Mouse (Mus musculus) left cerebral cortex, adult 9 months (tissue): ENCODE measurements around the gene Cyp2b23.
"Not testable (repeated sequence)": the region's sequence is repeated elsewhere in the genome, so short reads cannot be mapped to it uniquely, and the experiment has no call there.

Experiments used
- DNase-seq, 2 experiments: peaks; one replicate each; pipeline ENCODE4 v3.0.0; 2022; ENCODE audit warnings: low spot score in 2 of 2

Cyp2b23 gene

DNA sequence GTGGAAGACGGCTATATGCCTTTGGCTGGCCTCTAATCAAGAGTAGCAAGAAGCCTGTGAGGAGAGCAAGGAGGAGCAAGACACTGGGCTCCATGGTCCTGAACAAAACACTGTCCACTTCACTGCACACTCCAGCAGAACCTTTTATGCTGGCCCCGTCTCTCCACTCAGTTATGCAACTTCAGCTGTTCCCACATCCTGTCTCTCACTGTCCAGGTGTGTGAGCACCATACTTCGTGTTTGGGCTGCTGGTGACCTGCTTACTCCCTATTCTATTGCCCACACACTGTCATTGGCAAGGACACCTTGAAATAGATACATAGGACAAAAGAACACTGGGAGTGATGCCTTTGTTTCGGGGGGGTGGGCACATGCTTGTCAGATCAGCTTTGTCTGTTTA lies at the start of gene Cyp2b23:
Cyp2b23 (minus strand) TSS at position 101 of the 400 bp plus-strand sequence.
- DNase-seq, result no peak

DNA sequence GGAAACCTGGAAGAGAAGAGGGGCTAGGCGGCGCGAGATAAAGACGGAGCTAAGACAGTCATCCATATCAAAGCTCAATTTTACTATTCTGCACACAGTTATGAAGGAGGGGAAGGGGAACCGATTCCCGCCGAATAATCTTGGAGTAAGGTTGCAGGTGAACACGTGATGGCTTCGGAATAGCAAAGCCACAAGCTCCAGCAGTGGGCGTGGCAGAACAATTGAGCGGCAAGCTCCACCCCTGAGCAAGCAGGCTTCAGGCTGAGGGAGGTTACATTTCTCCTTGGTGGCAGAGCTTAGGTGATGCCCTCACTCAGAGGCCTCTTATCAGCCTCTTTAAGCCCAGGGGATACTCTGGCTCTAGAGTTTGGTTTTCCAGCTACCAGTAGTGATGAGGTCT lies 24.8 kb upstream of the Cyp2b23 start:
- DNase-seq, result no peak

DNA sequence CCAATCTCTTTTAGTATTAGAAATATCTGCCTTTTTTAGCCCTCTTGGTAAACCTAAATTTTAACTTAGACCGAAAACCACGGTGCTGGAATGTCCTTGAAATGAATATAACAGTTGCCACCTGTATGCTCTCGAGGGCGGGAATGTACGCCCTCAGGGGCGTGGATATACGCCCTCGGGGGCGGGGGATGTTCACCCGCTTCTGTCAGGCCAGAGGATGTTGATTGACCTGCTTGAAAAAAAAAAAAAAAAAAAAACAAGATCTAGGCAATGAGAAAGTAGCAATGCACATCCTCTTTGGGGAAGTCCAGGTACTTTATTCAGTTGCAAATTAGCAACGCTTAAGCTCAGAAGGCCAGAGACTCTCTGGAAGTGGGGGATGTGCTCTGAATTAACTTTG lies 20.8 kb upstream of the Cyp2b23 start:
- no peak for DNase-seq

GRCm38 (mm10) chr7:26706191-26706590 lies 20.0 kb upstream of the Cyp2b23 start:
- not testable (repeated sequence) for DNase-seq

DNA sequence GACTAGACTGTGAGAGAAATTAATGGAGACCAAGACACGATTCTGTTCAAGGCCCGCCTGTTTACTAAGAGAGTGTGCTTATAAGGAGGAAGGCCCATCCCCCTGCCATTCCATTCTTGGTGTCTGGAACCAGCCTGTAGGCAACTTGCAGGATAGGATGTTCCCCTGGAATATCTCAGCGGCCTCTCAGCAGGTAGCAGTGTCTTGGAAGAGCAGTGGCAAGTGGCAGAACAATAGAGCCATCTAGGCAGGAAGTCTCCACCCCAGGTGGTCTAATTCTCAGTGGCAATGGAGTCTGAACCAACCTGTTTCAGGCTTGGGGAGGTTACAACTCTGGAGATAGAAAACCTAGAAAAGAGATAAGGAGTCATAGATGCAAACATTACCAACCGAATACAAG lies 13.9 kb upstream of the Cyp2b23 start:
- DNase-seq, result no peak

DNA sequence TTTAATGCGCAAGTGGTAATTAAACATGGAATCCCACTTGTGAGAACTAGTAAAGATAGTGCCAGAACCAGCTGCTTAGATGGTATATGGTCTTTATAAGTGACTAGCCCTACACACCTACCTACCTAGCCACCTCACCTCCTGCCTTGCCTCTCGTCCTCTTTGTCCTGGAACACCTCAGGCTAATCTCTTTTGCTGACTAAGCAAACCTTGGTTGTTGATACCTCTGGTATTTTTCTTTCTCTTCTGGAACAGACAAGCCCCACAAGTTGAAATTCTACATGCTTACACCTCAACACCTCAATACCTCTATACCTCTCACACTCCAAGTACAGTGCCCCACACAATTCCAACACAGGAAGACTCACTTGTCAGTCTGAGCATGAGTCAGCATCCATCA lies 524 bp downstream of the Cyp2b23 start:
- no peak for DNase-seq

- not testable (repeated sequence) for DNase-seq
Observed at GRCm38 (mm10) chr7:26667466-26667865, 18.8 kb downstream of the Cyp2b23 start.

DNA sequence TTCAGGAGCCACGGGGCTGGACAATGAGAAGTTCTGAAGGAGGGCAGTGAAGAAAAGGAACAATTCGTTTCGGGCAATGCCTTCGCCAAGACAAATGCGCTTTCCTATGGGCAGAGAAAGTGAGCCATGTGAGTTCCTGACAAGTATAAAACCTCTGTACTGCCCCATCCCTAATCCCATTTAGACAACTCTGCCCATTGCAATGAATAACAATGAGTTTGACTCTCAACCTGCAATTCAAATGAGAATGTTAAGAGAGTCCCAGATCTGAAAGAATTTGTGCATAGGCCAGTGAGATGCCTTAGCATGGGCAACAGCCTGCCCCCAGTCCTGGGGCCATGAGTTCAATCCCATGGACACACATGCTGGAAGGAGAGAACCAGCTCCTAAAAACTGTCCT lies 20.2 kb downstream of the Cyp2b23 start:
- DNase-seq, result no peak

DNA sequence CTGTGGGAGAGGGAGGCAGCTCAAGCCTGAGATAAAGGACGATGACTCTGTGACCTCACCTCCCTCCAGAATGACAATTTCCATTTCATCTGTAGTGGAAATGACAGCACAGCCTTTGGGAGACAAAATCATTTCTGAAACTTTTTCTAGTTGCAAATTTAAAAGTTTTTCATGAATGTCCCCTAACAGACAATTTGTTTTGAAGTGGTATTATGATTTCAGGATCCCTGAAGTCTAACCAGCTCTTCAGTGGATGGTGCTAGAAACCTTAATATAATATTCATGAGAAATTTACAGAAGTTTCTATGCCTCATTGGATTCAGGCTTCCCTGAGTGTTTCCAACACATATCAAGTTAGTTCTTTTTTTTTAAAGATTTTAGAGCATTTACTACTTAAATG lies 67.9 kb downstream of the Cyp2b23 start, which contains the start of gene Vmn1r185:
Vmn1r185 (minus strand) TSS at position 101 of the 400 bp plus-strand sequence.
- not testable (repeated sequence) for DNase-seq
